Mouse (Mus musculus) testis, adult 2 months (tissue): ENCODE results near the gene Olfr250. TPM values are rescaled to one million over a fixed set of nuclear protein-coding genes. Genes with fewer than 3 reads are reported as not detected.
"Not testable (repeated sequence)": the region's sequence is repeated elsewhere in the genome, so short reads cannot be mapped to it uniquely, and the experiment has no call there.

Experiments used
- H3K27ac ChIP-seq: fragments of 200-500 bp; 2 replicates; pipeline ENCODE4 v1.5.1; 2012; ENCODE audit warnings: low read depth, low read length; ENCODE audit not compliant: control insufficient read depth, insufficient read depth
- H3K27me3 ChIP-seq: fragments of 200-500 bp; 2 replicates; pipeline ENCODE4 v1.6.1; 2012; ENCODE audit warnings: mild to moderate bottlenecking, low read length, moderate library complexity; ENCODE audit not compliant: control insufficient read depth, insufficient read depth
- H3K36me3 ChIP-seq: fragments of 200-500 bp; 2 replicates; pipeline ENCODE4 v1.6.1; 2012; ENCODE audit warnings: mild to moderate bottlenecking, low read length; ENCODE audit not compliant: control insufficient read depth, insufficient read depth
- H3K4me1 ChIP-seq: fragments of 200-500 bp; 2 replicates; pipeline ENCODE4 v1.6.1; 2012; ENCODE audit warnings: low read length; ENCODE audit not compliant: control insufficient read depth, insufficient read depth
- H3K4me3 ChIP-seq: fragments of 200-500 bp; 2 replicates; pipeline ENCODE4 v1.5.1; 2012; ENCODE audit warnings: low read depth, mild to moderate bottlenecking, low read length, moderate library complexity, mixed read lengths; ENCODE audit not compliant: control insufficient read depth
- CTCF ChIP-seq: fragments of 200-500 bp; IDR thresholded peaks from 2 replicates; pipeline ENCODE4 v1.5.1; 2012; ENCODE audit warnings: low read depth, mild to moderate bottlenecking, inconsistent platforms, low read length, moderate library complexity; ENCODE audit not compliant: control insufficient read depth, insufficient read depth, insufficient replicate concordance
- POLR2A ChIP-seq: fragments of 200-500 bp; IDR thresholded peaks from 2 replicates; pipeline ENCODE4 v1.6.1; 2012; ENCODE audit warnings: low read depth, mild to moderate bottlenecking, inconsistent platforms, low read length, moderate library complexity; ENCODE audit not compliant: control insufficient read depth
- polyA plus RNA-seq: library from polyadenylated mRNA; depleted of rRNA; stranded (reverse); fragments of >200 nt; gene quantifications from 2 replicates; pipeline ENCODE4 v1.2.3, GENCODE M21; 2012; rRNA removed

Olfr250 gene
- not detected in 2 replicates for polyA plus RNA-seq

- no peak within 1 kb of the TSS for H3K4me3 ChIP-seq
- TF ChIP-seq CTCF, result no peak
- no peak for TF ChIP-seq POLR2A
- no peaks in the 10 kb centered on the region for H3K36me3 ChIP-seq
- no peaks in the 10 kb centered on the region for H3K27me3 ChIP-seq
- H3K27ac ChIP-seq, result no peak within 1 kb of the TSS
- no peaks in the 10 kb centered on the region for H3K4me1 ChIP-seq
Observed at GRCm38 (mm10) chr9:38366596-38366995, at the start of gene Olfr250. Olfr250 (plus strand) TSS chr9:38366896.

GRCm38 (mm10) chr9:38328760-38329159 is 37.9 kb upstream of the Olfr250 start, which contains the start of gene Olfr25:
Olfr25 (plus strand) TSS chr9:38329060.
- TF ChIP-seq POLR2A, result no peak
- TF ChIP-seq CTCF, result no peak
- H3K27me3 ChIP-seq, result no peaks in the 10 kb centered on the region
- no peaks in the 10 kb centered on the region for H3K36me3 ChIP-seq
- no peak within 1 kb of the TSS for H3K4me3 ChIP-seq
- no peak within 1 kb of the TSS for H3K27ac ChIP-seq
- H3K4me1 ChIP-seq, result no peaks in the 10 kb centered on the region

- TF ChIP-seq POLR2A, result no peak
- no peak for TF ChIP-seq CTCF
- Histone ChIP-seq H3K27ac (no peak within 1 kb of the TSS), H3K27me3 (no peaks in the 10 kb centered on the region), H3K4me1 (no peaks in the 10 kb centered on the region), H3K4me3 (no peak within 1 kb of the TSS), H3K36me3 (no peaks in the 10 kb centered on the region)
Observed at GRCm38 (mm10) chr9:38348111-38348510, 18.6 kb upstream of the Olfr250 start, which contains the start of gene Olfr898. Olfr898 (plus strand) TSS chr9:38348411.

- H3K4me1 ChIP-seq, result no peaks in the 10 kb centered on the region
- H3K4me3 ChIP-seq, result no peak within 1 kb of the TSS
- H3K36me3 ChIP-seq, result no peaks in the 10 kb centered on the region
- H3K27me3 ChIP-seq, result no peaks in the 10 kb centered on the region
- no peak within 1 kb of the TSS for H3K27ac ChIP-seq
- TF ChIP-seq POLR2A, result no peak
- TF ChIP-seq CTCF, result no peak
Observed at GRCm38 (mm10) chr9:38376786-38377185, 10.1 kb downstream of the Olfr250 start, which contains the start of gene Olfr251. Olfr251 (plus strand) TSS chr9:38377086.

GRCm38 (mm10) chr9:38401398-38401797 is 34.7 kb downstream of the Olfr250 start, which contains the start of gene Olfr147:
Olfr147 (plus strand) TSS chr9:38401698.
- no peak within 1 kb of the TSS for H3K27ac ChIP-seq
- H3K4me1 ChIP-seq, result no peaks in the 10 kb centered on the region
- no peaks in the 10 kb centered on the region for H3K36me3 ChIP-seq
- TF ChIP-seq POLR2A (no peak), CTCF (no peak)
- no peak within 1 kb of the TSS for H3K4me3 ChIP-seq
- H3K27me3 ChIP-seq, result no peaks in the 10 kb centered on the region

GRCm38 (mm10) chr9:38407502-38407901 is 40.8 kb downstream of the Olfr250 start:
- not testable (repeated sequence) for H3K4me1 ChIP-seq, H3K4me3 ChIP-seq, H3K27me3 ChIP-seq, H3K36me3 ChIP-seq, H3K27ac ChIP-seq

GRCm38 (mm10) chr9:38413502-38413901 is 46.8 kb downstream of the Olfr250 start:
- not testable (repeated sequence) for H3K36me3 ChIP-seq, H3K4me3 ChIP-seq, H3K4me1 ChIP-seq, H3K27me3 ChIP-seq, H3K27ac ChIP-seq

Other genes with a start within 250 kb of the Olfr250 start
- not detected in 2 replicates for gene Olfr890, start 224.4 kb upstream of the Olfr250 start, polyA plus RNA-seq
- not detected in 2 replicates for gene Olfr891, start 186.1 kb upstream of the Olfr250 start, polyA plus RNA-seq
- gene Olfr893, start 158.5 kb upstream of the Olfr250 start, polyA plus RNA-seq, result 0.09 TPM in 1 of 2 replicates, not detected in the other
- gene Olfr894, start 148.8 kb upstream of the Olfr250 start, polyA plus RNA-seq, result not detected in 2 replicates
- gene Olfr143, start 114.1 kb upstream of the Olfr250 start, polyA plus RNA-seq, result not detected in 2 replicates
- not detected in 2 replicates for gene Olfr895, start 99.0 kb upstream of the Olfr250 start, polyA plus RNA-seq
- gene Olfr896-ps1, start 75.8 kb upstream of the Olfr250 start, polyA plus RNA-seq, result 0.16 and 0.18 TPM in 2 replicates
- gene Olfr25, start 37.8 kb upstream of the Olfr250 start, polyA plus RNA-seq, result 0.04 and 0.12 TPM in 2 replicates
- 0.25 TPM in 1 of 2 replicates, not detected in the other for gene Olfr898, start 18.5 kb upstream of the Olfr250 start, polyA plus RNA-seq
- gene Olfr251, start 10.2 kb downstream of the Olfr250 start, polyA plus RNA-seq, result not detected in 2 replicates
- gene Olfr147, start 34.8 kb downstream of the Olfr250 start, polyA plus RNA-seq, result not detected in 2 replicates
- not detected in 2 replicates for gene Olfr901, start 62.6 kb downstream of the Olfr250 start, polyA plus RNA-seq
- not detected in 2 replicates for gene Olfr902, start 80.8 kb downstream of the Olfr250 start, polyA plus RNA-seq
- not detected in 2 replicates for gene Olfr904, start 96.2 kb downstream of the Olfr250 start, polyA plus RNA-seq
- not detected in 2 replicates for gene Olfr905, start 104.2 kb downstream of the Olfr250 start, polyA plus RNA-seq
- not detected in 2 replicates for gene Olfr906, start 120.2 kb downstream of the Olfr250 start, polyA plus RNA-seq
- gene Olfr907, start 128.9 kb downstream of the Olfr250 start, polyA plus RNA-seq, result not detected in 2 replicates
- gene Olfr911-ps1, start 154.7 kb downstream of the Olfr250 start, polyA plus RNA-seq, result not detected in 2 replicates
- not detected in 2 replicates for gene Olfr910, start 171.0 kb downstream of the Olfr250 start, polyA plus RNA-seq
- not detected in 2 replicates for gene Olfr912, start 213.3 kb downstream of the Olfr250 start, polyA plus RNA-seq
- not detected in 2 replicates for gene Olfr913, start 225.9 kb downstream of the Olfr250 start, polyA plus RNA-seq
- gene Olfr914, start 238.2 kb downstream of the Olfr250 start, polyA plus RNA-seq, result not detected in 2 replicates